Mouse (Mus musculus): ENCODE measurements around the gene Htr3a.

The Htr3a gene

DNA sequence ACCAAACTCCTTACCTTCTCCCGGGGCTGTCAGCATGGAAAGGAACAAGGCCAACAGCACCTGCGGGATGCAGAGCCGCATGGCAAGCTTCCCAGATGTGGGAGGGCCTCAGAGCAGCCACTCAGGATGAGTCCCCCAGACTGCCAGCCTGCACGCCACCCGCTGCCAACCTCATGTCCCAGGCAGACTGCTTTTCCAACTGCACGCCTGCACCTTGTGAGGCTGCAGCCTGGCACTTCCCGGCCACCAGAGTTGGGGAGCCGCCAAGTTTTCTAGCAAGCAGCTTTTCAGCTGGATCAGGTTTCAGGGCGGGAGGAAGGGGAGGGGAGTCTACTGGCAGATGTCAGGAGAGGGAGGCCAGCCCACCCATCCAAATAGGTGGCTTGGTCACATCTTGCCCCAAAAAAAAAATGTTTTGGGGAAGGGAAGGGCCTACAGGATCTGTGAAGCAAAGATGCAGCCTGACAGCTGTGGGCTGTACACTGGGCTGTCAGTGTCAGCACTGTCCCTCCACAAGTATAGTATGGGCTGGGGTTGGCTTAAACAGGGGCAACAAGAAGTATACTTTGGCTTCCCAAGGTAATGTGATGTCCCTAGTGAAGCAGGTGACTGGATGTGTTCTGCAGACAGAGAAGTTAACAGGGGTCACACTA lies at the start of gene Htr3a:
Gene Htr3a, minus strand, starts transcription at position 215 of the 653 bp plus-strand sequence.
- no peak for DNase-seq (ENCODE audit: low spot score in 2 of 2)

DNA sequence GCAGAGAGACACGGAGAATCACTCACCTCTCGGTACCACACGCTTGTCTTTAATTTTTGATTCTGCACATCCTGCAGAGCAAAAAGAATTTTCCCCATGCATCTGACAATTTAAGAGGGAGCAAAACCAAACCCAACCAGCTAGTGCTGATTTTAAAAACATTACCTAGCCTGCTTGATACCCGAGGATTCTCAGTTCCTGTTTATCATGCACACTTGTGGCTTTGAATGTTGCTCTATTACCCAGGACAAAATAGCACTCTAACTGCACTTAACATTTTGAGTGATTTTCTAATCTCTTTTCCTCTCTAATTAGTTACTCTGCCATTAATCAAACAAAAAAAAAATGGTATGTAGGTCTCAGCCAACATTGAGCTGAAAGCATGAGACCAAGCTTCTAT lies 36.7 kb upstream of the Htr3a start:
- no peak for DNase-seq (ENCODE audit: low spot score in 2 of 2)

DNA sequence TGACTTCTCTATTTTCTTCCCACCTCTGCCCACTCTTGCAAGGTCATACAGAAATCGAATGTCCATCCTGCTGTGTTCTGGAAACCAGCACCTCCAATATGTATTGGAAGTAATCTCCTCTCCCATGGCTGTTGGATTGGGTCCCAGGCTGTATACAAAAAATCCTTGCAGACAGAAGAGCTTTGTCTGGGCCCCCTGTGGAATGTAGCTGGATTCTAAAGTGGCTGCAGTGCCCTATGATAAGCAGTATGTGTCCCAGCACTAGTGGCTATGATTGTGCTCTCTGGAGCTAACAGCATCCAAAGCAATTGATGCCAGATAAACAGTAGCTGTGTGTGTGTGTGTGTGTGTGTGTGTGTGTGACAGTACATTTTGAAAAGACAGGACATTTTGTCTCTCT lies 31.4 kb upstream of the Htr3a start:
- DNase-seq (ENCODE audit: low spot score in 2 of 2), result no peak

DNA sequence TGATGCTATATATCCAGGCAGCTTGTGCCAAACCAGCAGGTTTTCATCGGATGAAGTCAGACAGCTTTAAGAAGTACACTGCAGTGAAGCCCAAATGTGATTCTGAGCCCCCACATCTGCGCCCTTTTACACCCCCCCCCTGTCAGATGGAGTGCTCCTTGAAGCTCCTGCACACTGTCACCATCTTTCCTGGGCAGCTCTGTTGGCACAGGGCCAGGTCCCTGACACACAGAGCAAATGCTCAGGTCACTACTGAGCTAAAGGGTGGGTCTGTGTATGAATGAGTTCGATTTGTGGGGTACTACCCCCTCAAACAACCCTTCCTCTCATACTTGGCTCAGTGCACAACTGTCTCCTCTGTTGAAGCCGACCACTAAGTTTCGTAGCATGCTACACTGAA lies 18.5 kb upstream of the Htr3a start:
- DNase-seq (ENCODE audit: low spot score in 2 of 2), result no peak

DNA sequence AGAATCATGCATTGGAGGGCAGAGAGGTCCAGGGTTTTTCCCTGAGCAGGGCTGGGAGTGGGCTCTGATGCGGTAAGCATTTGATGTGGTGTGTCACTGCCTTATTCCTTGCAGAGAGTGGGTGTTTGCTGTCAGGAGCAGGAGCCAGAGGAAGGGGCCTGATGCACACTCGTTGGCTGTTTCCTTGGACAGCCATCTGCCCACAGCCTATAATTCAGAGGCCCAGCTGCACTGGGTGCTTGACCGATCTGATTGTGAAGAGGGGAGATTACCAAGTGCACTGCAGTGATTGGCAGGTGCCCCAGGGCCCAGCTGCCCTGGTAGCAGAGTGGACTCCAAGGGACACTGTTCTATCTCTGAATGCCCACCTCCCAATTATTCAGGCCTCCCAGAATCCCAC lies 17.9 kb upstream of the Htr3a start:
- no peak for DNase-seq (ENCODE audit: low spot score in 2 of 2)

DNA sequence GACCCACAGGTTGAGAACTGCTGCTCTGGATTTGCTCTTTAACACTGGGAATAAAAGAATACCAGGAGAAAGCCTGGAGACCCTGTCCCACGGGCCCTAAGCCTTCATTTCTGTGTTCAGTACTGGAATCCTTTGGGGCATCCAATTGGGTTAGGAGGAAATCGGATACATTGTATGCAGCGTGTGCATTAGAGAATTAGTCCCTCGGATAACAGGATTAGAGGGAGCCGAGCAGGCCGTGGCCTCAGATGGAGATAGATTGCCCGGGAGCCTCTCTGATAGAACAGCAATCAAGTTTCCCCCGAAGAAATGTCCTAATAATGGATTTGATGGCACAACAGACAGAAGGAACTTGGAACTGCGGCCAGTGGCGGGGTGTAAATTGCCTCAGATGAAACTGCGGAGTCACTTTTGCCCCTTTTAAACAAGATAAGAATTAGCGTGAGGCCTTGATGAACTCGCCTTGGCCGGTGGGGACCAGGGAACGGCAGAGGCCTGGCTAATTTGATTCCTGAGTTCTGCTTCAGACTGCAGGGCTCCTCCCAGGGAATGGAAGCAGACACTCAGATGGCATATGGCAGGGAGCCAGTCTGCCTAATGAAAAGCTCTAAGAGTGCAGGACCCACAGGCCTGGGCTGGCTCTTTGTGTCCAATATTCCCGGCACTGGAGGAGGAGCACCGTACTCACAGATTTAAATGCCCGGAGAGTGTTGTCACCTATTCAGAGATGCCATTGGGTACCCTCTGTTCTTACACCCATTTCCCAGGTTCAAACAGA lies 5.3 kb upstream of the Htr3a start:
- DNase-seq (ENCODE audit: low spot score in 2 of 2), result no peak

DNA sequence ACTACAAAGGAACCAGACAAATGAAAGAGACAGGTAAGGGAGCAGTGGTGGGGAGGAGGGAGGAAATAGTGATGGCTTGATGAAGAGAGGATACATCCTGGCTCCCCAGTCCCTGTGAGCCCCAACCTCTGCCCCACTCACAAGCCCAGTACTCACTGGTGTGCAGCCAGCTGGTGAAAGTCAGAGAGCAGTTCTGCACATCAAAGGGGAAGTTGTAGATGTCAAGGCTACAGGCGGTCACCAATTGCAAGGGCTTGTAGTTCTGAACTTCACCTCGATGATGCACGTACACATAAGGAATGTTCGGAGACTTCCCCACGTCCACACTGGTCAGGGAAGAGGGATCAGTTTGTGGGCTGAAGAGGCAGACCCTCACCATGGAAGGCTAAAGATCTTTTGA lies 6.5 kb downstream of the Htr3a start:
- DNase-seq (ENCODE audit: low spot score in 2 of 2), result no peak

DNA sequence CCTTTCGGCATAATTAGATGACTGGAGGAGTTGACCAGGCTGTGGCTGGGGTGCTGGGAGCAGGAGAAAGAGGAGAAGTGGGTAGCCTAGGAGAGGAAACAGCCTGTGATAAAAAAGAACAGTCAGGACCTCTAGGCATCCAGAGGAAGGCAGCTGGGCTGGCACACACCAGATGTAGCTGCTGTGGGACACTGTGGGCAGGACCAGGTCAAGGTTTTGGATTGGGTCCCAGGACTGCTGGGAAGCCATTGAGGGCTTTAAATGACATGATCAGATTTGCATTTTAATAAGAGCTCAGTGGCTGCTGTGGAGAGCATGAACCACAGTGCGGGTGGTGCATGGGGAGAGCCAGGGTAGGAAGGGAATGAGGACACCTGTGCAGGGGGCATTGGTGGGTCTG lies 7.1 kb downstream of the Htr3a start:
- no peak for DNase-seq (ENCODE audit: low spot score in 2 of 2)

DNA sequence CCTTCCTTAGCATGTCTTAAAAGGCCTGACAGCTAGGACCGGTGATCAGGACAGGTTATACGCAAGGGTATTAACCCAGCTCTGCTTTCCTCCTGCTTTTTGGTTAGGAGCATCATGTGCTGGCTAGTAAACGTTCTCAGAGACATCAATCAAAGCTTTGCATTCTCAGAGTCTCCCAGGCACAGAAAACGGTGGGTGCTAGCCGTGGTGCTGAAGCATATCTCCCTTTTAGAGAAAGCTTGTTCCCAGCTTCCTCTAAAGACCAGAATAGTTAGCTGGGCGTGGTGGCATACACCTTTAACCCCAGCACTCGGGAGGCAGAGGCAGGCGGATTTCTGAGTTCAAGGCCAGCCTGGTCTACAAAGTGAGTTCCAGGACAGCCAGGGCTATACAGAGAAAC lies 12.3 kb downstream of the Htr3a start:
- DNase-seq (ENCODE audit: low spot score in 2 of 2), result no peak

DNA sequence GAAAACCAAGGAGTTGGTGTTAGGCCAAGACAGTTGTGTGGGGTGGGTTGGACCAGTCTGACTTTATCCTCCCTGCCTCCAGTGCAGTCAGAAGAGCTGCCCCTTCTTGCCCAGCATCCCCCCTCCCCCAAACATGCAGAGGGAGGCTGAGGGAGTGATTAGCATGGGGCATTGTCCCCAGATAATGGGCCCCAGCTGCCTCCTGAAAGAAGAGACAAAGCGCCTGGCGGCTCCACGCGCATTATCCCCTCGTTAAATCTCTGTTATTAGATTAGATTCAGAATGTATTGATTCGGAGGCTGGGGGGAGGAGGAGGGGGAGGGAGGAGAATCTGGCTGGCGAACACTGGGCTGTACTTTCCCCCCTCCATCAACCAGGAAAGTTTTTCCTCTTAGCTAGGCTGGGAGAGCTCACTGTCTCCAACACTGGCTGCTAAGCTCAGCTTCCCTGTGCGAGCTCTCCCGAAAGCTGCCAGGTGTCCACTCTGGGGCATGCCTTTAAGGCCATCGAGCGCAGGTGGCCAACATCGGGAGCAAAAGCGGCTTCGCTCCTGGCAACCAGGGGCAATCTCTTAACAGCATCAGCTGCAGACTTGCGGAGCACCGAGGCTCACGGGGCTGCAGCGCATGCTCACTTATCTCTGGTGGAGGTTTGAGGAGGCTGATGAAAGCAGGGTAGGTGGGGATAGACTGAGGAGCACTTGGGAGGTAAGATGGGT lies 14.9 kb downstream of the Htr3a start:
- DNase-seq (ENCODE audit: low spot score in 2 of 2), result no peak

DNA sequence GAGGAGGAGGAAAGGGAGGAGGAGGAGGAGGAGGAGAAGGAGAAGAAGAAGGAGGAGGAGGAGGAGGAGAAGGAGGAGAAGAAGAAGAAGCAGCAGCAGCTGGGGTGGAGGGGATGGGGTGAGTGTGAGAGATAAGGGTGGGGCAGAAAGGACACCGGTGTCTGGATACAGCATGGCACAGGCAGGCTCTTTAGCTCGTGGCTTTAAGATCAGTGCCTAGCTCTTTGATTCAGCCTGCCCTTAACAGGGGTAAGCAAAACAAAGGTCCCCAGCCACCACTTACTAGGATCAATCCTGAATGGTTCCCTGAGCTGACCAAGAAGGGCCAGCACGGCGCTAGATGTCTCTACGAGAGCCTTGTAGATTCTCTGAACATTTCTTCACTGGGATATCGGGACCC lies 16.1 kb downstream of the Htr3a start:
- DNase-seq (ENCODE audit: low spot score in 2 of 2), result no peak

DNA sequence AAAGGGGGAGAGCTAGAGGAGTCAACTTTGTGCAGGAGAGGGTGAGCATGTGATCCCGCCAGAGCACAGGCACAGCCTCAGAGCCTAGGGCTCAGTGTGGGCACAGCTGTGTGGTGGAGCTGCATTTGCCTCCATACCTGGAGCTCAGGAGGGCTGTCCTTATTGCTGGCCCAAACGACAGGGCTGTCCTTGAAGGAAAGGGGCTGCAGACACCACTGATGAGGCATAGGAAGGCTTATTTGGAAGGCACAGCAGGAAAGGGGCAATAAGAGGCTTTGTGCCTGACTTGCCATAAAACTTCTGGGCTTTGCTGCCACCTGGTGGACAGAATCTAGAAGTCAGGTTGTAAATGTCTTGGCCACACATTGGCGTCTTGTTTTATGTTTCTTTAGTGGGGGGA lies 16.9 kb downstream of the Htr3a start:
- peak; percentile 6 to 9 for DNase-seq (ENCODE audit: low spot score in 2 of 2)

DNA sequence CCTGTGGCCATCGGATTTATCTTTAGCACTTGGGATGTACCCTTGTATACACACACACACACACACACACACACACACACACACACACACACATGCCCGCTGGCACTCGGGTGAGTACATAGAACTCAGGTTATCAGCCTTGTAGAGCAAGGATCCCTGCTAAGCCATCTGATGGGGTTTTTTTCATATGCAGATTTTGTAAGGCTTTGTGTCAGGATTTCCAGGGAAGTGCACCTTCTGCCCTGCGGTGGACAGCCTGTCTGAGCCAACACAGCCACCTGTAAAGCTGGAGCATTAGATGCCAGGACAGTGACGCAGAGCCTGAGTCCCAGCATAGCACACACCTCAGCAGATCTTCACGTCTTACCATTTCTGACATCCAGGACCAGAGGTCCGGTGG lies 21.8 kb downstream of the Htr3a start:
- DNase-seq (ENCODE audit: low spot score in 2 of 2), result no peak

DNA sequence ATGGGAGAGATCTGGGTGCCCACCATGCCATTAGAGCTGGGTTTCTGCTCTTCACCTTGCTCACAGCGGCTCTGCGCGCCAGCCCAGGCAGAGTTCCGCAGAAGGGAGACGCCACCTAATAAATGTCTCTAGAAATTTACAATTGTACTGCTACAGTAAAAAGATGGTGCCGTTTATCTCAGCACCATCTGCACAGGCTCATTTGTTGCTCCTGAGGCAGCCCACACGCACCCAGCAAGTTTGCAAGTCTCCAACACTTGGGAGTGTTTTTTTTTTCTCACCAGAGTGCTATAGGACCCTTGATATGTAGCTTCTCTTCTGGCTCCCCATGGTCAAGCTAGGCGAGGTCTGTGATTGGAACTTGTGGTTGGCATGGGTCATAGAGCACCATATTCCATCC lies 38.0 kb downstream of the Htr3a start:
- no peak for DNase-seq (ENCODE audit: low spot score in 2 of 2)

DNA sequence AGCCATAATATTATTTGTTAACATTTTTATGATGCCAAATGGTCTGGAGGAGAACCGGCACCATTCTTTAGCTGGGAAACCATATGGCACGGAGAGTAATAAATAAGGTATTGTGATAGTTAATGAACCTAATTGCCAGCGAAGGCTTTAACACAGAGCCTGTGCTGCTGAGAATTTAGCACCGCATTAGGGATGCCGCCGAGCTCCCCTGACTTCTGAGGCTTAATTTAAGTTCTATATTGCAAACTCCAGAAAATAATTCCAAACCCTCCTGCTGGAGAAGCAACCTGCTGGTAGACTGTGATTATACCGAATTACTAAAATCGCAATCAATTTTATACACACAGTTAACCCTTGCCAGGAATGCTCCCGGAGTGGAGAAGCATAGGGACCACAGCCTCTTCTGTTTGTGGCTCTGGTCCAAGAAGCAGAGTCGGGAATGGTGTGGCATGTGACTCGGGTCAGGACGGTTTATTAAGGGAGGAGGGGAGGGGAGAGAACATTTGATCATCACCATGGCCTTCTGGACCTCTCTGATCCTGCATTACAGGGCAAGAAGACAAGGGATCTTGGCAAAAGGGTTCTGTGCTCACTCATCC lies 44.3 kb downstream of the Htr3a start:
- no peak for DNase-seq (ENCODE audit: low spot score in 2 of 2)

DNA sequence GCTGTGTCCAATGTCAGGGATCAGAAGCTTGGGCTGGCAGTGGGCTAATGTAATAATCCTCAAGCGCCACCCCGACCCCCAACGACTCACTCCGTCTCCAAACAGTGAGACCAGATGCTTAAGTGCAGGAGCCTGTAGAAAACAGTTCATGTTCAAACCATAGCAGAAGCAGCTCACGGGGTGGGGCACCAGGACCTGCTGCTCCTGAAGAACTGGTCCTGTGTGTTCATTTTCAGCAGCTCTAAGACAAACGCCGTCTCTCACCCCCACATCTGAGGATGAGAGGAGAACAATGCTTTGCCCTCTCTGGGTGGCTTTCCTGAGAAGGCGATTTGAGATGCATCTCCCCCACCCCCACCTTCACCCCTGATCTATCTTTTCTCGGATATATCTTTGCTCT lies 45.7 kb downstream of the Htr3a start:
- no peak for DNase-seq (ENCODE audit: low spot score in 2 of 2)

DNA sequence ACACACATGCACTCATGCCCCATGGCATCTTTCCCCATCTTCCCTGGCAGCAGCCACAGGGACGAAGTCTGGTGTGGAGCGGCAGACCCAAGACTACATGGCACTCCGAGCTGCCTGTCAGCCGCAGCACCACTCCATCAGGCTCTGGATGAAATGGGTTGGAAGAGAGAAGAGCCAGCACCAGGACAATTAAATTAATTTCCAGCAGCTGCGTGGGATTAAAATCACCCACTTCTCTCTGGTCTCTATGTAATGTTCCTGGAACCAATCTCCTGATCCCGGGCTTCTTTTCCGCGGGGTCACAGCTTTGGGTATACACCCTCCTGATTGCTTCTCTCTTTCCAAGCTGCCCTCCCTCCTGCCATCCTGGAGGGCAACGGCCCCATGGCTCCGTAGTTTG lies 49.4 kb downstream of the Htr3a start:
- DNase-seq (ENCODE audit: low spot score in 2 of 2), result no peak

DNA sequence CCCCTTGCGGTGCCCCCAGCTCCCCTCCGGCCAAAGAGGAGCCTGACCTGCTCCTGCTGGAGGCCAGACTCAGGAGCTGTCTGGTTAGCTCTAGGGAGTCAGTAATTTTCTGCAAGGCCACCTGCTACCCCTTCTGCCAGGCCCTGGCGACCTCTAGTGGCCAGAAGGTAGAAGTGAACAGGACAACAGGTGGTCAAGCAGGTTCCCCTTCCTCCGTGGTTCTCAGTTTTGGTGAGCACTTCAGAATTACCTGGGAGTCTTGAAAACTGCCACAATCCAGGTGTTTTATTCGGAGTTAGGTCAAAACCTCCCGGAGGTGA lies 50.4 kb downstream of the Htr3a start:
- peak; percentile 29 to 32 for DNase-seq (ENCODE audit: low spot score in 2 of 2)

DNA sequence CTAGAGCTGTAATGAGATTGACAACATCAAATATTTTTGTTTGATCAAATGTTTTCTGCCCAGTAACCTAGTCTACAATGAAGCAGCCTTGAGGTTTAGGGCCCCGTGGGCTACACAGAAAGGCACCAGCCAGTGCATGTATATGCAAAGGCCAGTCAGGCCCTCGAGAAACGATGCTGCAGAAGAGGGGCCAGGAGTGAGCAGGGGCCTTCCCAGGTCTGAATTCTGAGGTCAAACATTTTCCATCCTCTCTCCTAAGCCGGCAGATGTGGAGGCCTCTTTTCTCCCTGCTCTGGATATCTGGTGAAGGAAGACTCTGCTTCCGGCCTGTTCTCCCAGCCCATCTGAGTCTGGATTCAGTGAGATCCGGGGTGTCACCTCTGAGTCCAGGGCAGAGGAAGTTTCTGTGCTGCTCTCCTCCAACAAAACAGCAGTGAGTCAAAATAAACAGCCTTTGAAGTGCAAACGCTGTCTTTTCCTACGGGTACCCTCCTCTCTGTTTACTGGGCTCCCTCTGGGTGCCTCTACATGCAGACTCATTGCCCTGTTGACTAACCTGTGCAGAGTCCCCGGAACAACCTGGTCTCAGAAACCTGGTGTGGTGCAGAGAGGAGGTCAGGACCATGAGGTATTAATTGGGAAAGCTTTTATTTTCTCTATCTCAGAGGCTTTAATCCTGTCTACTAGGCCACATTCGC lies 50.9 kb downstream of the Htr3a start:
- DNase-seq (ENCODE audit: low spot score in 2 of 2), result no peak

DNA sequence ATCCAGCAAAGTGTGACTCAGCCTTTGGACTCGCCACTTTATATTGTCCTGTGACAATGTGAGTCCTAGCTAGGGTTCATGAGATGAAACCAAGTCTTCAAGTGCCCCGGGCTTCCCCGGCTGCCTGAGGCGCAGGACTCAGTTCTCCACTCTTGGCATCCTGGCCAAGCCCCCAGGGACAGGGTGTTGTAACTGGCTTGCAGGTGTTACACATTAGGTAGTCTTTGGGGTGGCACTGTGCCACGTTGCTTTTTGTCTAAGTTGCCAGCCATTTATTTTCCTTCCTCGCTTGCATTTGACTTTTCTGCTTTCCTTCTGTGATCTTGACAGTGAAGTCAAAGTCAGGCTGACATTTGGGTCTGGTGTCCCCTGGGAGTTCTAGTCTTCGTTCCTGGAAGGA lies 53.0 kb downstream of the Htr3a start:
- DNase-seq (ENCODE audit: low spot score in 2 of 2), result no peak

DNA sequence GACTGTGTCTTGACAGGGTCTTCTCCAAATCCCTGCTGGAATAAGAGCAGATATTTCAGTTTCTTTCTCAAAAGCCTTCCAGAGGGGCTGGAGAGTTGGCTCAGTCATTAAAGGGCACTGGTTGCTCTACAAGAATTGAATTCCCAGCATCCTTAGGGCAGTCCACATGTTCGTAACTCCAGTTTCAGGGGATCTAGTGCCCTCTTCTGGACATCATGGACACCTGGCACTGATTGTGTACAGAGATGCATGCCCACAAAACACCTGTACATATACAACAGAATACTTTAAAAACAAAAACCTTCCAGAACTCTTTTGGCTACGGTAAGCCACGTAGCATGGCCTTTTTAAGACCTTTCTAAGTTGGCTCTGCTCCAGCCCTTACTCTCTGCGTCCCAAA lies 54.7 kb downstream of the Htr3a start:
- DNase-seq (ENCODE audit: low spot score in 2 of 2), result no peak

DNA sequence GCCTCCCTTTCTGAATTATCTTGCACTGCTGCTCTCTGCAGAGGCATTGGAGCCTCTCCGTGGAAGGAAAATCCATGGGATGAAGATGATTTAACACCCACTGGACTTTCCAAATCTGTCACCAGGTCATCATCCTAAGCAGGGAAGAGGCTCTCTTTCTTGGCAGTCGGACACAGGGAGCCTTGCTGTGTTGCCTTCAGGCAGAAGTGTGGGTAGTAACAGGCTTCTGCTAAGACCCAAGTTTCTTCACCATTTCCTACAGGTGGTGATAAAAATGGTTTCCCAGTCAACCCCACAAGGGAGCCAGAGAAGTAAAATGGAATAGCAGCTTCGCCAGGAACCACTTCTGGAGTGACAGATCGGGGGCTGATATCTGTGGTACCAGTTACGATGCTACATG lies 61.4 kb downstream of the Htr3a start:
- DNase-seq (ENCODE audit: low spot score in 2 of 2), result no peak

Data from spleen, postnatal 36 days (tissue).